Mouse (Mus musculus): Measurements from ENCODE around the gene Arl4a. TPM values are rescaled to one million over a fixed set of nuclear protein-coding genes. Genes with fewer than 3 reads are reported as not detected.
A peak's percentile ranks its signal among the peaks of the same experiment; 100 is the strongest.

Arl4a gene
- total and polyA plus RNA-seq, 3 experiments = 24.3 to 25.4 (median 24.6) TPM

- TF ChIP-seq TBP (conservative IDR thresholded peaks at IDR 0.05; ENCODE audit: low read depth, low read length) = peak; percentile 70; the same call in 1 of the 2 replicates
- TF ChIP-seq NELFE (IDR thresholded peaks at IDR 0.05; ENCODE audit: low read depth, low read length) = peak; percentile 94
- no peak; the same call in 1 of the 2 replicates for TF ChIP-seq MAZ (IDR thresholded peaks at IDR 0.05; ENCODE audit: low read depth, low read length)
Measured at GRCm38 (mm10) chr12:40037226-40037813, 505 bp downstream of the Arl4a start (continued).

GRCm38 (mm10) chr12:40036666-40037065 lies 1.2 kb downstream of the Arl4a start:
- in situ Hi-C loops (cut with MboI; ENCODE audit: low pct_ligation_motif_present, low pct_unique_long_range_greater_than_20kb, low sequenced_read_pairs) = loop anchor here (5.0 kb wide), 1 partner anchor 374 kb away; no protein-coding TSS in a partner anchor
- dilution Hi-C loops (cut with MboI; ENCODE audit: extremely low pct_ligation_motif_present, extremely low pct_unique_long_range_greater_than_20kb, low sequenced_read_pairs) = no loop called here
- peak; percentile 47 for DNase-seq (ENCODE audit: extremely low read depth)

GRCm38 (mm10) chr12:40035506-40035905 lies 2.3 kb downstream of the Arl4a start:
- in situ Hi-C loops (cut with MboI; ENCODE audit: low pct_ligation_motif_present, low pct_unique_long_range_greater_than_20kb, low sequenced_read_pairs) (loop anchor here (5.0 kb wide), 1 partner anchor 373 kb away; no protein-coding TSS in a partner anchor), dilution Hi-C loops (cut with MboI; ENCODE audit: extremely low pct_ligation_motif_present, extremely low pct_unique_long_range_greater_than_20kb, low sequenced_read_pairs) (no loop called here)
- Histone ChIP-seq H3K9me3 (replicated peaks; ENCODE audit: low read length) (no peaks in the 10 kb centered on the region), H3K79me2 (replicated peaks; ENCODE audit: control insufficient read depth, extremely low read depth, insufficient read depth, poor library complexity, severe bottlenecking) (peaks cover 28% of the 10 kb centered on the region), H3K36me3 (replicated peaks in 1 of 2; ENCODE audit: control insufficient read depth in 1 of 2, insufficient read depth in 1 of 2, low read length in 1 of 2) (peaks cover 0 to 3% of the 10 kb centered on the region in 2 experiments), H3K9ac (ENCODE audit: insufficient read depth, low read depth) (peak overlapping the region; percentile 69), H3K4me2 (ENCODE audit: insufficient read depth, low read depth, poor library complexity, severe bottlenecking) (peak overlapping the region; percentile 98), H3K27me3 (replicated peaks) (no peaks in the 10 kb centered on the region), H3K4me3 (replicated peaks in 1 of 3; ENCODE audit: low read depth in 2 of 3, low read length in 2 of 3, poor library complexity in 1 of 3) (peak overlapping the region; percentile 69 to 94 (median 80)), H3K27ac (ENCODE audit: insufficient read depth, low read depth) (no peak overlapping the region), H3K4me1 (ENCODE audit: control insufficient read depth in 1 of 2, insufficient read depth in 2 of 2) (peaks cover 0 to 9% of the 10 kb centered on the region in 2 experiments; a peak in 2 of 4 replicates)
- no peak for DNase-seq (ENCODE audit: extremely low read depth)
- TF ChIP-seq MXI1 (IDR thresholded peaks at IDR 0.05; ENCODE audit: low read depth, low read length) (peak; percentile 48; the same call in 1 of the 2 replicates), IRF4 (IDR thresholded peaks at IDR 0.05; ENCODE audit: low read depth, low read length) (no peak)

More at GRCm38 (mm10) chr12:40036666-40037065, 1.2 kb downstream of the Arl4a start:
- Histone ChIP-seq H3K9me3 (replicated peaks; ENCODE audit: low read length) (no peaks in the 10 kb centered on the region), H3K79me2 (replicated peaks; ENCODE audit: control insufficient read depth, extremely low read depth, insufficient read depth, poor library complexity, severe bottlenecking) (peaks cover 28% of the 10 kb centered on the region), H3K27ac (ENCODE audit: insufficient read depth, low read depth) (peak overlapping the region; percentile 42; the same call in 1 of the 2 replicates), H3K4me2 (ENCODE audit: insufficient read depth, low read depth, poor library complexity, severe bottlenecking) (peak overlapping the region; percentile 98), H3K36me3 (replicated peaks in 1 of 2; ENCODE audit: control insufficient read depth in 1 of 2, insufficient read depth in 1 of 2, low read length in 1 of 2) (peaks cover 0 to 3% of the 10 kb centered on the region in 2 experiments), H3K9ac (ENCODE audit: insufficient read depth, low read depth) (peak overlapping the region; percentile 68), H3K4me1 (ENCODE audit: control insufficient read depth in 1 of 2, insufficient read depth in 2 of 2) (peaks cover under 1 to 13% of the 10 kb centered on the region in 2 experiments; a peak in 2 of 4 replicates), H3K27me3 (replicated peaks) (no peaks in the 10 kb centered on the region), H3K4me3 (replicated peaks in 1 of 3; ENCODE audit: low read depth in 2 of 3, low read length in 2 of 3, poor library complexity in 1 of 3) (peak overlapping the region; percentile 69 to 94 (median 80))
- TF ChIP-seq IRF4 (IDR thresholded peaks at IDR 0.05; ENCODE audit: low read depth, low read length) (no peak), EP300 (IDR thresholded peaks at IDR 0.05; ENCODE audit: low read length) (peak; percentile 9; the same call in 1 of the 2 replicates)

GRCm38 (mm10) chr12:40029201-40029600 lies 8.6 kb downstream of the Arl4a start:
- no peak overlapping the region for H3K27ac ChIP-seq (ENCODE audit: insufficient read depth, low read depth)
- in situ Hi-C loops (cut with MboI; ENCODE audit: low pct_ligation_motif_present, low pct_unique_long_range_greater_than_20kb, low sequenced_read_pairs) = no loop called here
- no peaks in the 10 kb centered on the region for H3K4me1 ChIP-seq (ENCODE audit: control insufficient read depth in 1 of 2, insufficient read depth in 2 of 2)
- no peak overlapping the region for H3K4me3 ChIP-seq (replicated peaks in 1 of 3; ENCODE audit: low read depth in 2 of 3, low read length in 2 of 3, poor library complexity in 1 of 3)
- no peak for TF ChIP-seq USF1 (IDR thresholded peaks at IDR 0.05; ENCODE audit: low read depth, low read length)
- no peak for TF ChIP-seq RCOR1 (conservative IDR thresholded peaks at IDR 0.05; ENCODE audit: low read depth, low read length)
- TF ChIP-seq MAX (IDR thresholded peaks at IDR 0.05; ENCODE audit: low read length) = no peak
- no peak for TF ChIP-seq UBTF (IDR thresholded peaks at IDR 0.05; ENCODE audit: low read depth, low read length)
- no peak for TF ChIP-seq SIN3A (IDR thresholded peaks at IDR 0.05; ENCODE audit: low read length)
- no peak for TF ChIP-seq TCF12 (IDR thresholded peaks at IDR 0.05; ENCODE audit: low read depth, low read length)
- no peak for TF ChIP-seq EP300 (IDR thresholded peaks at IDR 0.05; ENCODE audit: low read length)
- no peak for TF ChIP-seq CHD1 (IDR thresholded peaks at IDR 0.05; ENCODE audit: low read depth, low read length)
- no peak for TF ChIP-seq MEF2A (IDR thresholded peaks at IDR 0.05; ENCODE audit: borderline replicate concordance, low read depth, low read length)
- no peak for TF ChIP-seq MAFK (IDR thresholded peaks at IDR 0.05; ENCODE audit: insufficient replicate concordance, low read length)
- no peak for TF ChIP-seq ETS1 (conservative IDR thresholded peaks at IDR 0.05; ENCODE audit: low read depth, low read length)
- no peak for TF ChIP-seq IRF4 (IDR thresholded peaks at IDR 0.05; ENCODE audit: low read depth, low read length)
- TF ChIP-seq JUN (IDR thresholded peaks at IDR 0.05; ENCODE audit: insufficient read depth, low read depth, low read length) = no peak
- TF ChIP-seq ZC3H11A (IDR thresholded peaks at IDR 0.05; ENCODE audit: low read depth, low read length) = no peak
- TF ChIP-seq TBP (conservative IDR thresholded peaks at IDR 0.05; ENCODE audit: low read depth, low read length) = no peak
- H3K36me3 ChIP-seq (replicated peaks in 1 of 2; ENCODE audit: control insufficient read depth in 1 of 2, insufficient read depth in 1 of 2, low read length in 1 of 2) = peaks cover 0 to 3% of the 10 kb centered on the region in 2 experiments
- H3K27me3 ChIP-seq (replicated peaks) = no peaks in the 10 kb centered on the region
- H3K9me3 ChIP-seq (replicated peaks; ENCODE audit: low read length) = no peaks in the 10 kb centered on the region
- no peak for DNase-seq (ENCODE audit: extremely low read depth)
- no peak overlapping the region for H3K9ac ChIP-seq (ENCODE audit: insufficient read depth, low read depth)
- dilution Hi-C loops (cut with MboI; ENCODE audit: extremely low pct_ligation_motif_present, extremely low pct_unique_long_range_greater_than_20kb, low sequenced_read_pairs) = no loop called here
- H3K4me2 ChIP-seq (ENCODE audit: insufficient read depth, low read depth, poor library complexity, severe bottlenecking) = no peak overlapping the region
- peaks cover 5% of the 10 kb centered on the region for H3K79me2 ChIP-seq (replicated peaks; ENCODE audit: control insufficient read depth, extremely low read depth, insufficient read depth, poor library complexity, severe bottlenecking)

All from CH12.LX (cell line).